Mouse (Mus musculus): Measurements from ENCODE around the gene Clk2.

Gene Clk2

GRCm38 (mm10) chr3:89221167-89221566, 56.6 kb downstream of the Clk2 start:
- DNase-seq (ENCODE audit: low read depth, low spot score) = no peak

GRCm38 (mm10) chr3:89224796-89225195, 60.2 kb downstream of the Clk2 start:
- no peak for DNase-seq (ENCODE audit: low read depth, low spot score)

DNA sequence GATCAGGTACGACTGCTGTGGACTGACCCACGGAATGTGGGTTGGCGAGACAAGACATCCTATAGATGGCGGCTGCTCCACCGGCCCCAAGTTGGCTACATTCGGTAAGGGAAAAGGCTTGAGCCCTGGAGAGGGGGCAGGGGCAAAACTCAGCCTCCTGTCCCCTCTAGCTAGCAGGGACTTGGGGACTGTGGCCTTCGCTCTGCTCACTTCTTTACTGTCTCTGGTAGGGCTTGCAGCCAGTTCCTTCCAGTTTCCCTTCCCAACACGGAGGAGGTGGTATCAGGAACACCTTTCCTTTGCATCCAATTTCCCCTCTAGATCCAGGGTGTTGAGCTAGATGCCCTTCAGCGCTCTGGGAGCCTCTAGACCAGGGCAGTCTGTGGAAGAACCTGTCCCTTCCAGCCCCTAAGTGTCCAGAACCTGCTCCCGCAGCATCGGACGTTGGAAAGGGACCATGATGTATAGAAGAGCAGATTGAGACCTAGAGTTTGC, 60.8 kb downstream of the Clk2 start:
- DNase-seq (ENCODE audit: low read depth, low spot score) = no peak

DNA sequence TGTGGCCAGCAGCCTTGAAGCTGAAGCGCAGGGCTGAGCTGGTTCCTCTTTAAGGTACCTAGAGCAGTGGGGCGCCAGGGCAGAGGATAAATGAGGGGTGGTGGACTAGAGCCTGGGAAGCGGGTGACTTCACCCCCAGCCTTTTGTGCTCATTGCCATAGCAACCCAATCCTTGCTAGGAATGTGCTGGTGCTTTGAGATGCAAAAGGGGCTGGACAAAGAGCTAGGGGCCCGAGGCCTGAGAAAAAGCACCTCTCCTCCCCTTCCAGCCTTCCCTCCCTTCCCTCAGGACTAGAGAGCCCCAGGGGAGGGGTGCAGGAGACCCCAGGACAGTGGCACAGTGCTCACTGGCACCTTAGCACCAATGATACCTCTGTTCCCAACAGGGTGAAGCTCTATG, 61.3 kb downstream of the Clk2 start:
- no peak for DNase-seq (ENCODE audit: low read depth, low spot score)

DNA sequence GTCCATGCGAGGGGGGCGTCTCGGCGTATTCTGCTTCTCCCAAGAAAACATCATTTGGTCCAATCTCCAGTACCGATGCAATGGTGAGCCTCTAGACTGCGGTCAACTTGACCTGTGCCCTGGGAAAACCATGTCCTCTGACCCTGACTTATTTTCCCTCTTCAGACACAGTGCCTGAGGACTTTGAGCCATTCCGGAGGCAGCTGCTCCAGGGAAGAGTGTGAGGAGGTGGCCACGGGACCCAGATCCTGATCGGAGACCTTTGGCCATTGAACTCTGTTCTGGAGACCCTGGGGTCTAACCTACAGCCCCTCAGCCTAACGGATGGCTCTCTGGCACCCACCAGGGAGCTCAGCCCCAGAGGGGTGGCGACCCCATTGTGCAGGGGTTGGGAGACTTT, 61.8 kb downstream of the Clk2 start:
- no peak for DNase-seq (ENCODE audit: low read depth, low spot score)

All from skeletal muscle tissue, adult 2 months (tissue).